Mouse (Mus musculus): ENCODE results near the gene Ddx39b. TPM values are rescaled to one million over a fixed set of nuclear protein-coding genes. Genes with fewer than 3 reads are reported as not detected.

Gene Ddx39b
- total and polyA plus RNA-seq, 3 experiments = 208 to 411 (median 242) TPM

DNA sequence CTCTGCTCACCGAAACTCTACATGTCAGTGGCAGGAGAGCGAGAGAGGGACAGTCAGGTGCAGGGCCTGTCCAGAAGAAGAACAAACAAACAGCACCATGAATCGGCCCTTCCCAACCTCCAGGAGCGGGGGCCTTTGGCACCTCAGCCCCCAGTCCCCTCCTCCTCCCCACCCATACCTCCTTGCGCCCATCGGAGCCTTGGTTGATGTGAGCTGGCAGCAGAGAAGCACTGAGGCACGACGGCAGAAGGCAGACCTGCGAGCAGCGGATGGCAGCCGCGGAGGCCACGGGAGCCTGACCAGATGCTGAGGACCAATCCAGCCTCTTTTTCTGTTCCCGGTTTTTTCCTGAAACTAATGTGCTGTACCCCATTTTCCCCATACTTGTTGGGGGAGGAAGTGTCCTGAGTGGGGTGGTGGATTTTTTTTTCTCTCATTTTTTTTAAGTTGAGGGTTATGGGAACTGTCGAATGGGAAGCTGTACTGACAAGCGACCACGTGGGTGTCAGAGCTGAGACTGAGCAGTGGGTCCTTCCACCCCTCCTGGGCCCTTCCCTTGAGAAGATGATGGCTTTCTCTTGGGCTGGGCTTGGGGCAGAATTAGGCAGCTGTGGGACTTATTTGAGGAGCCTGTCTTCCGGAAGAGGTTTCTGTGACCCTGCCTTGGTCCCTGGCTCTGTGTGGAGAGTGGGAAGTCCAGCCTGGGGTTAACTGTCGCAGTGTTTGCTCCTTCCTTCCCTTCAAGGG, 8.1 kb downstream of the Ddx39b start:
- Histone ChIP-seq H3K9me3 (replicated peaks; ENCODE audit: low read length) (no peaks in the 10 kb centered on the region), H3K79me2 (replicated peaks; ENCODE audit: control insufficient read depth, extremely low read depth, insufficient read depth, poor library complexity, severe bottlenecking) (peaks cover 29% of the 10 kb centered on the region), H3K36me3 (replicated peaks in 1 of 2; ENCODE audit: control insufficient read depth in 1 of 2, insufficient read depth in 1 of 2, low read length in 1 of 2) (peaks cover 87 to 96% of the 10 kb centered on the region in 2 experiments), H3K4me1 (ENCODE audit: control insufficient read depth in 1 of 2, insufficient read depth in 2 of 2) (peaks cover 3 to 22% of the 10 kb centered on the region in 2 experiments), H3K9ac (ENCODE audit: insufficient read depth, low read depth) (no peak overlapping the region), H3K27ac (ENCODE audit: insufficient read depth, low read depth) (no peak overlapping the region), H3K4me2 (ENCODE audit: insufficient read depth, low read depth, poor library complexity, severe bottlenecking) (no peak overlapping the region), H3K4me3 (replicated peaks in 1 of 3; ENCODE audit: low read depth in 2 of 3, low read length in 2 of 3, poor library complexity in 1 of 3) (no peak overlapping the region), H3K27me3 (replicated peaks) (peaks cover 15% of the 10 kb centered on the region)
- dilution Hi-C loops (cut with MboI; ENCODE audit: extremely low pct_ligation_motif_present, extremely low pct_unique_long_range_greater_than_20kb, low sequenced_read_pairs) (no loop called here), in situ Hi-C loops (cut with MboI; ENCODE audit: low pct_ligation_motif_present, low pct_unique_long_range_greater_than_20kb, low sequenced_read_pairs) (loop anchor here (5.0 kb wide), 1 partner anchor 53 kb away; no protein-coding TSS in a partner anchor)
- TF ChIP-seq ZKSCAN1 (IDR thresholded peaks at IDR 0.05; ENCODE audit: borderline replicate concordance, low read depth, low read length) (no peak), SMC3 (IDR thresholded peaks at IDR 0.05; ENCODE audit: low read depth, low read length) (no peak), MAX (IDR thresholded peaks at IDR 0.05; ENCODE audit: low read length) (no peak), ETS1 (conservative IDR thresholded peaks at IDR 0.05; ENCODE audit: low read depth, low read length) (no peak), E2F4 (IDR thresholded peaks at IDR 0.05; ENCODE audit: insufficient replicate concordance, low read depth, low read length) (no peak), RCOR1 (conservative IDR thresholded peaks at IDR 0.05; ENCODE audit: low read depth, low read length) (no peak), HCFC1 (IDR thresholded peaks at IDR 0.05; ENCODE audit: low read depth, low read length) (no peak), USF2 (conservative IDR thresholded peaks at IDR 0.05; ENCODE audit: low read depth, low read length) (no peak), NELFE (IDR thresholded peaks at IDR 0.05; ENCODE audit: low read depth, low read length) (no peak), NRF1 (IDR thresholded peaks at IDR 0.05; ENCODE audit: low read depth, low read length) (no peak), PAX5 (IDR thresholded peaks at IDR 0.05; ENCODE audit: low read length) (no peak), CHD2 (IDR thresholded peaks at IDR 0.05; ENCODE audit: low read length) (no peak), TCF12 (IDR thresholded peaks at IDR 0.05; ENCODE audit: low read depth, low read length) (no peak), TBP (conservative IDR thresholded peaks at IDR 0.05; ENCODE audit: low read depth, low read length) (no peak), ZNF384 (IDR thresholded peaks at IDR 0.05; ENCODE audit: low read depth, low read length) (no peak), ZMIZ1 (IDR thresholded peaks at IDR 0.05; ENCODE audit: low read depth, low read length) (no peak), JUND (conservative IDR thresholded peaks at IDR 0.05; ENCODE audit: low read depth, low read length) (no peak), ELF1 (IDR thresholded peaks at IDR 0.05; ENCODE audit: low read depth, low read length) (no peak), MEF2A (IDR thresholded peaks at IDR 0.05; ENCODE audit: borderline replicate concordance, low read depth, low read length) (no peak)
- no peak for DNase-seq (ENCODE audit: extremely low read depth)

All from CH12.LX (cell line).